Mouse (Mus musculus): ENCODE results near the gene Atf4. TPM values are rescaled to one million over a fixed set of nuclear protein-coding genes. Genes with fewer than 3 reads are reported as not detected.

Gene Atf4
- polyA plus RNA-seq, 1 experiment from 2014 or later, result 136 TPM

DNA sequence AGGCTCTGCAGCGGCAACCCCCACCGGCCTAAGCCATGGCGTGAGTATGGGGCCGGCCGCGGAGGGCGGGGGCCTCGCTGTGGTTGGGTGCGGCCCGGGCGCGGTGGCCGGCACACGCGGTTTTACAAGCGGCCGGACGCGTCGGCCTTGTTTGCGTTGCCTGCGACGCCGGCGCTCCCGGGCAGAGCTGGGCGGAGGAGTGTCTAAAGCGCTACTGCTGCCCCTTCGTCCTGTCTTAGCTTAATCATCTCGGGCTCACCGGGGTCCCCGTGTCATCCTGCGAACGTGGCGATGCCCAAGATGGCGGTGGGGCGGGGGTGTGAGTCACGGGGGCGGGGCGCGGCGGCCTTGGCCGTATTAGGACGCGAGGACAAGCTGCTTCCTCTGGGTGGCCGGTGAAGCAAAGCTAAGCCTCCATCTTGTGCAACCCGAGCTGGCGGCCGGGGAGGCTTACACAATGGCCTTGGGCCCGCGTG lies 700 bp downstream of the Atf4 start:
- Histone ChIP-seq H3K9ac (ENCODE audit: low read length) (peak overlapping the region; percentile 100), H3K4me3 (ENCODE audit: low read depth, low read length) (peak overlapping the region; percentile 100), H3K36me3 (ENCODE audit: control insufficient read depth, insufficient read depth, low read length) (peaks cover 61% of the 10 kb centered on the region), H3K27ac (ENCODE audit: low read depth) (peak overlapping the region; percentile 99), H3K4me2 (ENCODE audit: low read length) (peak overlapping the region; percentile 97), H3K27me3 (replicated peaks; ENCODE audit: control insufficient read depth, insufficient read depth, low read length) (no peaks in the 10 kb centered on the region), H3K4me1 (replicated peaks; ENCODE audit: control insufficient read depth, insufficient read depth, low read length) (peaks cover 27% of the 10 kb centered on the region), H3K9me3 (ENCODE audit: control insufficient read depth, low read length) (no peaks in the 10 kb centered on the region)
- ATAC-seq (replicated peaks; ENCODE audit: low FRiP score, low TSS enrichment, low read depth) (peak; percentile 32), DNase-seq (ENCODE audit: low spot score) (peak; percentile 92)
- WGBS, result under 1% methylated on average over 51 of the region's 51 CpGs

DNA sequence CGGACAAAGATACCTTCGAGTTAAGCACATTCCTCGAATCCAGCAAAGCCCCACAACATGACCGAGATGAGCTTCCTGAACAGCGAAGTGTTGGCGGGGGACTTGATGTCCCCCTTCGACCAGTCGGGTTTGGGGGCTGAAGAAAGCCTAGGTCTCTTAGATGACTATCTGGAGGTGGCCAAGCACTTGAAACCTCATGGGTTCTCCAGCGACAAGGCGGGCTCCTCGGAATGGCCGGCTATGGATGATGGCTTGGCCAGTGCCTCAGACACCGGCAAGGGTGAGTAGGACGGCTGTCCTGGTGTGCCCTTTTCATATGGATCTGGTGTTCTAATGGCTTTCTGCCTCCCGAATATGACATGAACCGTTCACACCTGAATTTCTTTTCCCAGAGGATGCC lies 1.3 kb downstream of the Atf4 start:
- H3K9ac ChIP-seq (ENCODE audit: low read length), result peak overlapping the region; percentile 100
- no peaks in the 10 kb centered on the region for H3K27me3 ChIP-seq (replicated peaks; ENCODE audit: control insufficient read depth, insufficient read depth, low read length)
- peak overlapping the region; percentile 97 for H3K4me2 ChIP-seq (ENCODE audit: low read length)
- H3K4me1 ChIP-seq (replicated peaks; ENCODE audit: control insufficient read depth, insufficient read depth, low read length), result peaks cover 27% of the 10 kb centered on the region
- peak overlapping the region; percentile 100 for H3K4me3 ChIP-seq (ENCODE audit: low read depth, low read length)
- no peak for ATAC-seq (replicated peaks; ENCODE audit: low FRiP score, low TSS enrichment, low read depth)
- WGBS, result 9% methylated on average over 16 of the region's 16 CpGs
- peak overlapping the region; percentile 99 for H3K27ac ChIP-seq (ENCODE audit: low read depth)
- no peaks in the 10 kb centered on the region for H3K9me3 ChIP-seq (ENCODE audit: control insufficient read depth, low read length)
- no peak for DNase-seq (ENCODE audit: low spot score)
- peaks cover 60% of the 10 kb centered on the region for H3K36me3 ChIP-seq (ENCODE audit: control insufficient read depth, insufficient read depth, low read length)

DNA sequence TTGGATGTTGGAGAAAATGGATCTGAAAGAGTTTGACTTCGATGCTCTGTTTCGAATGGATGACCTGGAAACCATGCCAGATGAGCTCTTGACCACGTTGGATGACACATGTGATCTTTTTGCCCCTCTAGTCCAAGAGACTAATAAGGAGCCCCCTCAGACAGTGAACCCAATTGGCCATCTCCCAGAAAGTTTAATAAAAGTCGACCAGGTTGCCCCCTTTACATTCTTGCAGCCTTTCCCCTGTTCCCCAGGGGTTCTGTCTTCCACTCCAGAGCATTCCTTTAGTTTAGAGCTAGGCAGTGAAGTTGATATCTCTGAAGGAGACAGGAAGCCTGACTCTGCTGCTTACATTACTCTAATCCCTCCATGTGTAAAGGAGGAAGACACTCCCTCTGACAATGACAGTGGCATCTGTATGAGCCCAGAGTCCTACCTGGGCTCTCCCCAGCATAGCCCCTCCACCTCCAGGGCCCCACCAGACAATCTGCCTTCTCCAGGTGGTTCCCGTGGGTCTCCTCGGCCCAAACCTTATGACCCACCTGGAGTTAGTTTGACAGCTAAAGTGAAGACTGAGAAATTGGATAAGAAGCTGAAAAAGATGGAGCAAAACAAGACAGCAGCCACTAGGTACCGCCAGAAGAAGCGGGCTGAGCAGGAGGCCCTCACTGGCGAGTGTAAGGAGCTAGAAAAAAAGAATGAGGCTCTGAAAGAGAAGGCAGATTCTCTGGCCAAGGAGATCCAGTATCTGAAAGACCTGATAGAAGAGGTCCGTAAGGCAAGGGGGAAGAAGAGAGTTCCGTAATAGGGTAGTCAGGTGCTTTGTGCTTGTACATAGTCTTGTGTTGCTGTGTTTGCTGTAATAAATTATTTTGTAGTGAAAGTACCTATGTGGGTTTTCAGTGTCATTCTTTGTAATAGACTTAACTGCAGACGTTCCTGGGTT lies 1.9 kb downstream of the Atf4 start:
- H3K4me1 ChIP-seq (replicated peaks; ENCODE audit: control insufficient read depth, insufficient read depth, low read length), result peaks cover 27% of the 10 kb centered on the region
- H3K4me3 ChIP-seq (ENCODE audit: low read depth, low read length), result peak overlapping the region; percentile 100
- no peaks in the 10 kb centered on the region for H3K27me3 ChIP-seq (replicated peaks; ENCODE audit: control insufficient read depth, insufficient read depth, low read length)
- peak overlapping the region; percentile 97 for H3K4me2 ChIP-seq (ENCODE audit: low read length)
- H3K9me3 ChIP-seq (ENCODE audit: control insufficient read depth, low read length), result no peaks in the 10 kb centered on the region
- H3K36me3 ChIP-seq (ENCODE audit: control insufficient read depth, insufficient read depth, low read length), result peaks cover 54% of the 10 kb centered on the region
- H3K27ac ChIP-seq (ENCODE audit: low read depth), result peak overlapping the region; percentile 99
- peak overlapping the region; percentile 100 for H3K9ac ChIP-seq (ENCODE audit: low read length)
- DNase-seq (ENCODE audit: low spot score) (no peak), ATAC-seq (replicated peaks; ENCODE audit: low FRiP score, low TSS enrichment, low read depth) (no peak)
- WGBS, result 61% methylated on average over 12 of the region's 12 CpGs

DNA sequence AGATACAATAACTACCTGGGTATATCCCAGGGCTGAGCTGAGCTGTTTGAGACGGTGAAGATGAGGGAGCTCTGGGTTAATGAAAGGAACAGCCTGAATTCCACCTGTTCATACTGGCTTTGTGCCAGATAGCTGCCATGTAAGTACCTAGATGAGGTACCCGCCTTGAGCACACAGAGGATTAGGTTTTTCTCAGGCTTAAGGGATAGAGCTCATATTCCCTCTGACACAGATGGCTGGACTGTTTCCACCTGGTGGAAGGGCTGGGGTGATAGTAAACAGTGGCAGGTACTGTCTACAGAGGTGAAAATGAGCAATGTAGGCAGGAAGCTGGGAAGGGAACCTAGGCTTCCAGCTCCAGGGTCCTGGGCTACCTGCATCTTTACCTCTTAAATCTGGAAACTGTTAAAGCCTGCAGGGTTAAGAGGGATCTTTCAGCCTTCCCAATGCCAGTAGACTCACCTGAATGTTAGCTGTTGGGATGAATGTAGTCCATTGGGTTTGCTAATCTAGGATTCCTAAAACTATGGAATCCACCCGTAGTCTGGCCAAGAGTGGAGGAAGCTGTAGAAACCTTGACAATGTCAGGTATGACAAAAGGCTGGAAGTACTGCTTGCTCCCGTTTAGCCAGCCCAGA lies 2.7 kb downstream of the Atf4 start:
- ATAC-seq (replicated peaks; ENCODE audit: low FRiP score, low TSS enrichment, low read depth), result no peak
- peak; percentile 57 for DNase-seq (ENCODE audit: low spot score)
- peak overlapping the region; percentile 100; the same call in 1 of the 2 replicates for H3K9ac ChIP-seq (ENCODE audit: low read length)
- H3K4me2 ChIP-seq (ENCODE audit: low read length), result peak overlapping the region; percentile 97
- peaks cover 27% of the 10 kb centered on the region for H3K4me1 ChIP-seq (replicated peaks; ENCODE audit: control insufficient read depth, insufficient read depth, low read length)
- peaks cover 48% of the 10 kb centered on the region for H3K36me3 ChIP-seq (ENCODE audit: control insufficient read depth, insufficient read depth, low read length)
- H3K27me3 ChIP-seq (replicated peaks; ENCODE audit: control insufficient read depth, insufficient read depth, low read length), result no peaks in the 10 kb centered on the region
- peak overlapping the region; percentile 100 for H3K4me3 ChIP-seq (ENCODE audit: low read depth, low read length)
- H3K9me3 ChIP-seq (ENCODE audit: control insufficient read depth, low read length), result no peaks in the 10 kb centered on the region
- 26% methylated on average over 4 of the region's 4 CpGs for WGBS
- peak overlapping the region; percentile 99 for H3K27ac ChIP-seq (ENCODE audit: low read depth)

DNA sequence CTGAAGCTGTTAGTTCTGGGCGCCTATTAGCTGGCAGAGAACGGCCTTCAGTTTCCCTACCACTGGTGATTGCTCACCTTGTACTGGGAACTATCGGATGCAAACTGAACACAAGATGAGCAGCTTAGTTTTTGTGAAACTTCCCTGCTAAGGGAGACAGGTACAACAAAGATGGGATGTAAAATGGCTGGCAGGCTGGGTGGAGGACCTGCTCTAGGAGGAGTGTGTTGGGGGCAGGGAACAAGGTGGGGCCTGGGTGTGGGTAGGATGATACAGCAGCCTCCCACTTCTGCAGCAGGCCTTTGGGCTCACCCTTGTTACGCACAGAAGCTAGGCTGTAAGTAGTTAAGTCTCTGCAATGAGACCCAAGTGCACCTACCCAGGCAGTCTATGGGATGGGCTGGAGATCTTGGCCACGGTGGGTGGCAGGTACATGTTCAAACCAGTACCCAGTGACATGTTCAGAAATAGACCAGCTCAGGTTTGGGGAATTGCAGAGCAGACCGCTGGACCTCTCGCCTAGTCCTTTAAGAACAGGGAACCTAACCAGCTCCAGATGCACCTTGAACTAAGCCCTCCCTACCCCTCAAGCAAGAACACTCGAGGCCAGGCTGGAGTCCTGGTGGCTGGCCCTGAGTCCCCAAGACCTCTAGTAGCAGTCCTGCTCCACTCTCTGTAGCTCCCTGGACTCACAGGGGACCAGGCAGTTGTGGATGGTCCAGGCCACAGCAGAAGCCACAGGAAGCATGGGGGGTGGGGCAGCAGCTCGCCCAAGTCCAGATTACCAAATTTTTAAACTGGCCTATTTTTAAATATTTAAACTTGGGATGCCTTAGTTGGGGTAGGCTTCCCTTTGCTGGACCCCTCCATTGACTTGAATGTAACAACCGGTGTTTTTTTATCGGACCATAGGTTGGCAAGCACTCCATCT lies 3.5 kb downstream of the Atf4 start:
- 48% methylated on average over 11 of the region's 11 CpGs for WGBS
- no peak for ATAC-seq (replicated peaks; ENCODE audit: low FRiP score, low TSS enrichment, low read depth)
- Histone ChIP-seq H3K4me2 (ENCODE audit: low read length) (no peak overlapping the region), H3K27me3 (replicated peaks; ENCODE audit: control insufficient read depth, insufficient read depth, low read length) (no peaks in the 10 kb centered on the region), H3K9ac (ENCODE audit: low read length) (no peak overlapping the region), H3K27ac (ENCODE audit: low read depth) (peak overlapping the region; percentile 99), H3K4me1 (replicated peaks; ENCODE audit: control insufficient read depth, insufficient read depth, low read length) (peaks cover 31% of the 10 kb centered on the region), H3K36me3 (ENCODE audit: control insufficient read depth, insufficient read depth, low read length) (peaks cover 48% of the 10 kb centered on the region), H3K9me3 (ENCODE audit: control insufficient read depth, low read length) (no peaks in the 10 kb centered on the region), H3K4me3 (ENCODE audit: low read depth, low read length) (no peak overlapping the region)
- peak; percentile 56 for DNase-seq (ENCODE audit: low spot score)

DNA sequence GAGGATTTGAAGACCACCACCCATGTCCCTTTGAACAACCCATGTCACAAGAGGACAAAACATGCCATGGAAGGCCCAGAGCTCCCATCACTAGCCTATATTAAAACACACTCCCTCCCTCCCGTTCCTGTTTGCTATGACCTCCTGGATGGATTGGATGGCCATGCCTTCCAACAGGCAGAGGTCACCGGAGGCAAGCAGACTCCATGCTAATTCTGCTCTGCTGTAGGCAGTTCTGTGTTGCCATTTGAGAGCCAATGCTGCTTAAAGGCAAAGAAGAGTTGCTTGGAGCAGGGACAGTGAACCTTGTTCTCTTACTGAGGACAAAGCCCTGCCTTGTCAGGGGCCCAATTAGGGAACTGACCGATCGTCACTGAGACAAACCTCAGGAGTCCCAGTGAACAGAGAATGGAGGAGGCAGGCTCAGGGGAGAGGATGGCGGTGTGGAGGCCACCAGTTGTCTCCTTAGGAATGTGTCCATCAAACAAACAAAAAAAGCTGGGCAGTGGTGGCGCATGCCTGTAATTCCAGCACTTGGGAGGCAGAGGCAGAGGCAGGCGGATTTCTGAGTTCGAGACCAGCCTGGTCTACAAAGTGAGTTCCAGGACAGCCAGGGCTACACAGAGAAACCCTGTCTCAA lies 4.5 kb downstream of the Atf4 start:
- Histone ChIP-seq H3K9ac (ENCODE audit: low read length) (no peak overlapping the region), H3K27ac (ENCODE audit: low read depth) (no peak overlapping the region), H3K4me3 (ENCODE audit: low read depth, low read length) (no peak overlapping the region), H3K27me3 (replicated peaks; ENCODE audit: control insufficient read depth, insufficient read depth, low read length) (no peaks in the 10 kb centered on the region), H3K4me1 (replicated peaks; ENCODE audit: control insufficient read depth, insufficient read depth, low read length) (peaks cover 23% of the 10 kb centered on the region), H3K36me3 (ENCODE audit: control insufficient read depth, insufficient read depth, low read length) (peaks cover 48% of the 10 kb centered on the region), H3K4me2 (ENCODE audit: low read length) (no peak overlapping the region), H3K9me3 (ENCODE audit: control insufficient read depth, low read length) (no peaks in the 10 kb centered on the region)
- 74% methylated on average over 8 of the region's 8 CpGs for WGBS
- DNase-seq (ENCODE audit: low spot score) (no peak), ATAC-seq (replicated peaks; ENCODE audit: low FRiP score, low TSS enrichment, low read depth) (no peak)

DNA sequence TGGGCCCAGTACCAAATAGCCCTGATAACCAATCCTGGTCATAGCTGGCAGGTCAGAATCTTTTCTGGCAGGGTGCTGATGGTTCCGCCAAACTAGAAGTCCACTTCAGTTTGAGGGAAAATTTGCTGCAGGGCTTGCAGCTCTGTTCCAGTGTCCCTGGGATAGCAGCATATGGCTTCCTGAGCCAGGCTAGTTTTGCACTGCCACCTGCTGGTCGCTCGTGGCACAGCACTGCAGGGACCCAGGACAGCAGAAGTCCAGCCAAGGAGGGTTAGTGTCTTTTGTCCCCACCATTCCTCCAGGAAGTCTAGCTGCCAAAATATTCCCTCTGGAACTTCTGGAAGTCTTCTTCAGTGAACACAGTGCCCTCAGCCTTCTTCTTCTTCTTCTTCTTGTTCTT lies 5.7 kb downstream of the Atf4 start:
- H3K27me3 ChIP-seq (replicated peaks; ENCODE audit: control insufficient read depth, insufficient read depth, low read length), result no peaks in the 10 kb centered on the region
- H3K27ac ChIP-seq (ENCODE audit: low read depth), result no peak overlapping the region
- no peaks in the 10 kb centered on the region for H3K9me3 ChIP-seq (ENCODE audit: control insufficient read depth, low read length)
- no peak overlapping the region for H3K4me3 ChIP-seq (ENCODE audit: low read depth, low read length)
- DNase-seq (ENCODE audit: low spot score) (peak; percentile 96), ATAC-seq (replicated peaks; ENCODE audit: low FRiP score, low TSS enrichment, low read depth) (no peak)
- WGBS, result 8% methylated on average over 3 of the region's 3 CpGs
- H3K4me2 ChIP-seq (ENCODE audit: low read length), result no peak overlapping the region
- H3K36me3 ChIP-seq (ENCODE audit: control insufficient read depth, insufficient read depth, low read length), result peaks cover 48% of the 10 kb centered on the region
- H3K9ac ChIP-seq (ENCODE audit: low read length), result no peak overlapping the region
- H3K4me1 ChIP-seq (replicated peaks; ENCODE audit: control insufficient read depth, insufficient read depth, low read length), result peaks cover 23% of the 10 kb centered on the region

DNA sequence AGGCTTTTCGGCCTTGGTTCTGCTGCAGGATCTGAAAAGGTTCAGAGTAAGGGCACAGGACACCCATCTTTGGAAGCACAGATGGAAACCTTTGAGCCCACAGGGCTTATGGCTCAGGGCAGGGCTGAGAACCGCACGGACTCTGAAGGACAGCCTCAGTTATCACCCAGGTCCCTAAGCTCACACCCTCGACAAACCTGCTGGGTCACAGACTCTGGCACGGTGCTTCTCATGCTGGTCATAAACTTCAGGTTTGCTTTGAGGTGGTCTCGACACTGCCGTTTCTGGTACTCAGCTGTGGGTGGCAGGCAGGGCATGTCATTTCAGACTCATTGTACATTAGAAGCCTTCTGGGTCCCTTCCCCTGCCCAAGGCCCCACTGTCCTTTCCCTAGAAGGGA lies 6.1 kb downstream of the Atf4 start:
- H3K4me3 ChIP-seq (ENCODE audit: low read depth, low read length), result no peak overlapping the region
- WGBS, result 75% methylated on average over 7 of the region's 7 CpGs
- no peak overlapping the region for H3K27ac ChIP-seq (ENCODE audit: low read depth)
- H3K9me3 ChIP-seq (ENCODE audit: control insufficient read depth, low read length), result no peaks in the 10 kb centered on the region
- H3K9ac ChIP-seq (ENCODE audit: low read length), result no peak overlapping the region
- H3K36me3 ChIP-seq (ENCODE audit: control insufficient read depth, insufficient read depth, low read length), result peaks cover 46% of the 10 kb centered on the region
- peaks cover 23% of the 10 kb centered on the region for H3K4me1 ChIP-seq (replicated peaks; ENCODE audit: control insufficient read depth, insufficient read depth, low read length)
- DNase-seq (ENCODE audit: low spot score) (no peak), ATAC-seq (replicated peaks; ENCODE audit: low FRiP score, low TSS enrichment, low read depth) (no peak)
- H3K4me2 ChIP-seq (ENCODE audit: low read length), result no peak overlapping the region
- no peaks in the 10 kb centered on the region for H3K27me3 ChIP-seq (replicated peaks; ENCODE audit: control insufficient read depth, insufficient read depth, low read length)
